Comparison of ENCODE assay signal across 25 mouse cellular contexts in the genomic region with DNA sequence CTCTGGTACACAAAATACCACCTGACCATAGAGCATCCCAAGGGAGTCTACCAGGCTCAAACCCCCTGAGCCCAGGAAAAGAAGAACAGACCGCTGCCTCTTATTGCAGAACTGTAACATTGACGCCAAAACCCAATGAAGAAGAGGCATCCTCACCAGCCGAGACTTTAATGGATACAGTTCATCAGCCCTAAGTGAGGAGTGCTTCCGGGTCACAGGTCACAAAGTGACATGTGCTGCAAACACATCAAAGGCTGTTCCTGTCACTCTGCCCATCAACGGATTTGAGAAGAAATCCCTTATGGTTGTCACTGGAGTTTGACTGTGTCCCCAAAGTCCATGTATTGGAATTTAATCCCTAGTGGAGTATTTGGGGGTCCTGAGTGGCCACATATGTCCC.
"Had no signal": no experiment of that assay in that cellular context is flagged by ENCODE, and none has a peak within 500 bp of the region (broad histone marks: within the 10 kb centered on the region; RNA-seq: fewer than 3 reads in every experiment).

No protein-coding gene starts in this region.

- DNase-seq: gastrocnemius, postnatal 14 days; gastrocnemius, postnatal 36 days; heart, adult 11 months; heart, adult 2 months; heart, postnatal 14 days; heart, postnatal 36 days; kidney, adult 11 months; kidney, adult 2 months; kidney, postnatal 14 days; kidney, postnatal 36 days; layer of hippocampus, adult 9-11 months; layer of hippocampus, postnatal 36 days; liver; liver, embryonic 13.5 days had no signal

- ATAC-seq: intestine, embryonic 16.5 days had no signal

- H3K4me3 ChIP-seq: heart, adult 2 months; heart, embryonic 13.5 days; heart, embryonic 15.5 days; hindbrain, embryonic 13.5 days; hindbrain, embryonic 15.5 days; kidney, embryonic 15.5 days; limb, embryonic 10.5 days; limb, embryonic 12.5 days; liver, embryonic 13.5 days had no signal

- H3K4me2 ChIP-seq: heart, embryonic 11.5 days; heart, embryonic 13.5 days; heart, embryonic 15.5 days; hindbrain, embryonic 13.5 days; hindbrain, embryonic 15.5 days; limb, embryonic 12.5 days; liver, embryonic 11.5 days; liver, embryonic 13.5 days had no signal

- H3K36me3 ChIP-seq: heart, embryonic 13.5 days; heart, embryonic 15.5 days; hindbrain, embryonic 13.5 days; hindbrain, embryonic 15.5 days; kidney, embryonic 15.5 days; limb, embryonic 10.5 days; limb, embryonic 12.5 days; liver, embryonic 13.5 days had no signal

- H3K4me1 ChIP-seq: hindbrain, embryonic 13.5 days; hindbrain, embryonic 15.5 days; limb, embryonic 12.5 days had no signal

- H3K27ac ChIP-seq: heart, adult 2 months; heart, embryonic 13.5 days; heart, embryonic 15.5 days; hindbrain, embryonic 13.5 days; hindbrain, embryonic 15.5 days; hindbrain, postnatal 0 days; kidney, embryonic 15.5 days; limb, embryonic 10.5 days; limb, embryonic 12.5 days; liver, embryonic 13.5 days had no signal

- H3K9ac ChIP-seq: heart, embryonic 13.5 days; heart, embryonic 15.5 days; hindbrain, embryonic 13.5 days; hindbrain, embryonic 15.5 days; kidney, embryonic 15.5 days; limb, embryonic 12.5 days; liver, embryonic 13.5 days had no signal

- H3K27me3 ChIP-seq: heart, embryonic 13.5 days; heart, embryonic 15.5 days; hindbrain, embryonic 13.5 days; hindbrain, embryonic 15.5 days; kidney, embryonic 15.5 days; limb, embryonic 12.5 days had no signal

- H3K9me3 ChIP-seq: heart, embryonic 13.5 days; heart, embryonic 15.5 days; hindbrain, embryonic 13.5 days; hindbrain, embryonic 15.5 days; kidney, embryonic 15.5 days; limb, embryonic 10.5 days; limb, embryonic 12.5 days; liver, embryonic 13.5 days had no signal
